Mouse (Mus musculus) ES-E14 (cell line): Measurements from ENCODE around the gene Kera. TPM values are rescaled to one million over a fixed set of nuclear protein-coding genes. Genes with fewer than 3 reads are reported as not detected.

Experiments used
- DNase-seq: peaks from one replicate; pipeline ENCODE4 v3.0.0-alpha.2; 2013; ENCODE audit warnings: low read depth, low spot score
- H3K27ac ChIP-seq: 2 replicates; pipeline ENCODE4 v1.5.1; 2012; ENCODE audit warnings: low read depth, mild to moderate bottlenecking, low read length, moderate library complexity, mixed read lengths; ENCODE audit not compliant: poor library complexity, insufficient read depth, severe bottlenecking
- H3K36me3 ChIP-seq: 2 replicates; pipeline ENCODE4 v1.6.1; 2012; ENCODE audit warnings: mild to moderate bottlenecking, low read length, moderate library complexity, mixed read lengths; ENCODE audit not compliant: control insufficient read depth, poor library complexity, insufficient read depth, severe bottlenecking
- H3K4me1 ChIP-seq, 2 experiments: fragments of 150-350 bp in 1 of 2; sonication (generic) in 1 of 2; 2 replicates each; pipeline ENCODE4 v1.6.1; 2012; ENCODE audit warnings: low read length in 2 of 2, mild to moderate bottlenecking in 1 of 2, mixed read lengths in 1 of 2; ENCODE audit not compliant: control insufficient read depth in 2 of 2, insufficient read depth in 2 of 2, poor library complexity in 1 of 2
- H3K4me3 ChIP-seq, 2 experiments: fragments of 150-350 bp in 1 of 2; sonication (generic) in 1 of 2; 2 replicates each; pipeline ENCODE4 v1.5.1; 2012; ENCODE audit warnings: low read length in 2 of 2, low read depth in 1 of 2, mild to moderate bottlenecking in 1 of 2, mixed read lengths in 1 of 2; ENCODE audit not compliant: insufficient read depth in 1 of 2, poor library complexity in 1 of 2, severe bottlenecking in 1 of 2
- H3K9ac ChIP-seq: 2 replicates; pipeline ENCODE4 v1.6.1; 2012; ENCODE audit warnings: low read depth, mild to moderate bottlenecking, low read length, mixed read lengths; ENCODE audit not compliant: poor library complexity, insufficient read depth, severe bottlenecking
- H3K9me3 ChIP-seq: fragments of 150-350 bp; sonication (generic); 2 replicates; pipeline ENCODE4 v1.6.1; 2012; ENCODE audit warnings: low read depth, mild to moderate bottlenecking, low read length; ENCODE audit not compliant: control insufficient read depth, insufficient read depth
- CHD2 ChIP-seq: IDR thresholded peaks from 2 replicates; pipeline ENCODE4 v1.6.1; 2014; ENCODE audit warnings: mild to moderate bottlenecking, low read depth, low read length, inconsistent platforms
- HCFC1 ChIP-seq: IDR thresholded peaks from 2 replicates; pipeline ENCODE4 v1.6.1; 2012; ENCODE audit warnings: low read length, inconsistent platforms, borderline replicate concordance; ENCODE audit not compliant: insufficient read depth
- MAFK ChIP-seq: IDR thresholded peaks from 2 replicates; pipeline ENCODE4 v1.6.1; 2014; ENCODE audit warnings: mild to moderate bottlenecking, low read depth, low read length, inconsistent platforms; ENCODE audit not compliant: insufficient read depth
- ZC3H11A ChIP-seq: IDR thresholded peaks from 2 replicates; pipeline ENCODE4 v1.6.1; 2012; ENCODE audit warnings: low read depth, mild to moderate bottlenecking, inconsistent platforms, low read length, borderline replicate concordance
- ZNF384 ChIP-seq: IDR thresholded peaks from 2 replicates; pipeline ENCODE4 v1.6.1; 2012; ENCODE audit warnings: low read depth, low read length, inconsistent platforms
- in situ Hi-C, 2 experiments: fragments of 600-800 bp; cut with MboI; formaldehyde crosslinking; loops; one replicate each; pipeline ENCODE4 v1.15.1; 2025; ENCODE audit warnings: low sequenced_read_pairs in 2 of 2, inconsistent platforms in 1 of 2; ENCODE audit not compliant: unreplicated experiment in 2 of 2
- total RNA-seq: library from RNA; depleted of rRNA; stranded (reverse); fragments of 300-350 nt; gene quantifications from 2 replicates; pipeline ENCODE4 v1.2.3, GENCODE M21; 2012

Gene Kera
- total RNA-seq, 1 experiment, result not detected

DNA sequence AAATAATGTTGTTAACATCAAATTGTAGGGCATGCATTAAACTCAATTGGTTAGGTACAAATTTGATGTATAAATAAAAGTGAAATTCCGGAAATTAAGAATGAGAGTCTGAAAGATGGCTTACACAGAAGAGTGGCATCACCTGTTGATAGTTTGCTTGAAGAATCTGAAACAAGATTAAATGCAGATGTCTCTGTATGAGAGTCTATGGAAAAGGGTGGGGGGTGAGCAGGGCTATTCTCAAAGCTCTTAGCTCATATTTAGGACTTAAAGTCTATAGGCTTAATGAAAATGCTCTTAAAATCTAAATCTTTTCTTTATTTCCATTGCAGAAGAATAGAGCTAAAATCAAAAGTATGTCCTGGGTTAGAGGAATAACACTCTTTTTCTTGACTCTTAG, 11.0 kb upstream of the Kera start:
- Histone ChIP-seq H3K4me3 (no peak overlapping the region), H3K36me3 (no peaks in the 10 kb centered on the region), H3K27ac (no peak overlapping the region), H3K9ac (no peak overlapping the region), H3K4me1 (no peaks in the 10 kb centered on the region), H3K9me3 (no peaks in the 10 kb centered on the region)
- in situ Hi-C loops, result no loop called here
- no peak for TF ChIP-seq HCFC1
- TF ChIP-seq ZC3H11A, result no peak
- TF ChIP-seq ZNF384, result no peak
- no peak for TF ChIP-seq MAFK
- TF ChIP-seq CHD2, result no peak
- DNase-seq, result no peak

DNA sequence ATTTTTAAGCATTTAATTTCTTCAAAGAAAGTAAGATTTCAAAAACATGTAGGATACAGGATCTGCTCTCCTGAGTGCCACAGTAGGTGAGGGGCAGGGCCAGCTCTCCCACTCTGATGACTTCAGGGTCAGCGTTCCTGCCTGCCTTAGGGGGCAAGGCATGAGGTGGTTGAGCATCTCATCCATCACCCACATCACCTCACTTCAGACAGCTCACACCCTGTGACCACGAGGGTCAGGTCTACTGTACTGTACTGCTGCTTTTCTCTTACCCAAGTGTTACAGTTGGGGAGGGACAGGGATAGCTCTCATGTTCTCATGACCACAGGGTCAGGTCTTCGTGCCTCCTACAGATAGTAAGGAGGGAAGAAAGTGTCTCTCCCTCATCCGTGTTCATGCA, 4.9 kb upstream of the Kera start:
- Histone ChIP-seq H3K4me3 (no peak overlapping the region), H3K9me3 (no peaks in the 10 kb centered on the region), H3K27ac (no peak overlapping the region), H3K9ac (no peak overlapping the region), H3K36me3 (no peaks in the 10 kb centered on the region), H3K4me1 (no peaks in the 10 kb centered on the region)
- TF ChIP-seq ZC3H11A, result no peak
- no peak for TF ChIP-seq HCFC1
- TF ChIP-seq CHD2, result no peak
- TF ChIP-seq MAFK, result no peak
- DNase-seq, result no peak
- in situ Hi-C loops, result no loop called here

DNA sequence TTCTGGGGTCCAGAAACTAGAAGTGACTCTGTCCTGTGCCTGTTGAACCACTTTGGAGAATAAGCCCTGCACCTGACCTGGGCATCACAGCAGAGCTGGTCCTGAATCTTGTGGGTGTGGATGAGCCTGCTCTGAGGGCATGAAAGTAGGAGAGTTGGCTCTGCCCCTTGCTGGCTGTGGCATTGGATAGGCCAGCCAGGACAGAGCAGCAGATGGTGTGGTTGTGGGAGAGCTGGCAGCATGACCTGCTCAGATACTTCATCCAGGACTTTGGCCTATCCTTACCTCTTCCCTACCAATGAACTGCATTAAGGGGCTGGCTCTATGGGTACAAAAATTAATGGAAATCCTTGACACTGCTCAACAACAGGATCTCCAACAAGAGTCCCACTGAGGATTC, 3.4 kb upstream of the Kera start:
- Histone ChIP-seq H3K9me3 (no peaks in the 10 kb centered on the region), H3K4me3 (no peak overlapping the region), H3K27ac (no peak overlapping the region), H3K4me1 (no peaks in the 10 kb centered on the region), H3K36me3 (no peaks in the 10 kb centered on the region), H3K9ac (no peak overlapping the region)
- no peak for TF ChIP-seq CHD2
- TF ChIP-seq HCFC1, result no peak
- TF ChIP-seq ZNF384, result no peak
- TF ChIP-seq ZC3H11A, result no peak
- TF ChIP-seq MAFK, result no peak
- no peak for DNase-seq
- in situ Hi-C loops, result no loop called here

DNA sequence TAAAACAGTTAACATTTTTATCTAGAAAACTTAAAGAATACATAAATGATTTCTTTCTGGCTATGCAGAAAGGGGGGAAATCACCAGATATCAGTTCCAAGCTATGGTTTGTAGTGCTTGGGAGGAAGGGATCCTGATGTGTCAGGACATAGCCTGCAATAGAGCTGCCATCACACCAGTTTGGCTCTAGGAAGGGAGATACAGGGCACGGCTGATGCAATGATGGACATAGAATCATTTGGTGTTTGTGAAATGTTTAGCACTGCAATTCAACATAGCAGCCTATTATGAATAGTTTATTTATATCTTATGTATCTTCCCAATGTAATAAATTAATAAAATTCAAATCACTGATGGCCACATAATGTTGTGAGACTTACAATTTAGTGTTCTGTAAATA, 15.6 kb downstream of the Kera start:
- in situ Hi-C loops, result no loop called here
- no peak overlapping the region for H3K27ac ChIP-seq
- no peak overlapping the region for H3K9ac ChIP-seq
- no peaks in the 10 kb centered on the region for H3K9me3 ChIP-seq
- no peak for DNase-seq
- TF ChIP-seq CHD2 (no peak), MAFK (no peak), HCFC1 (no peak), ZC3H11A (no peak), ZNF384 (no peak)
- H3K4me1 ChIP-seq, result no peaks in the 10 kb centered on the region
- H3K36me3 ChIP-seq, result no peaks in the 10 kb centered on the region
- H3K4me3 ChIP-seq, result no peak overlapping the region

DNA sequence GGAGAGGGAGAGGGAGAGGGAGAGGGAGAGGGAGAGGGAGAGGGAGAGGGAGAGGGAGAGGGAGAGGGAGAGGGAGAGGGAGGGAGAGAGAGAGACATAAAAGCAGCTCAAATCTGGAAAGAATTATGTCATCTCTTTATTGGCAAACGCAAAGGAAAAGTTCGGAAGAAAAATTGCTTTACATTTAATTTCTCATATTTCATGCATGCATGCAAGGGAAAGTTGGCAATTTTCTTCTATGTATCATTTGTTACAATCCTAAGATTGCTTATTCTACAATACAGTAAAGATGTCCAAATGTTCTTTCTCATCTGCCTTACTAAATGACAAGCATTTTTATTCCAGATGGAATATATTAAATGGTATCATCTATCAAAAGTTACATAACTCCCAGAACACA, 17.7 kb downstream of the Kera start:
- Histone ChIP-seq H3K9me3 (no peaks in the 10 kb centered on the region), H3K4me3 (no peak overlapping the region), H3K4me1 (no peaks in the 10 kb centered on the region), H3K9ac (no peak overlapping the region), H3K36me3 (no peaks in the 10 kb centered on the region), H3K27ac (no peak overlapping the region)
- no peak for DNase-seq
- in situ Hi-C loops, result no loop called here
- no peak for TF ChIP-seq CHD2
- TF ChIP-seq HCFC1, result no peak
- TF ChIP-seq MAFK, result no peak
